8 mouse cellular contexts compared by ENCODE assay signal in the genomic region with DNA sequence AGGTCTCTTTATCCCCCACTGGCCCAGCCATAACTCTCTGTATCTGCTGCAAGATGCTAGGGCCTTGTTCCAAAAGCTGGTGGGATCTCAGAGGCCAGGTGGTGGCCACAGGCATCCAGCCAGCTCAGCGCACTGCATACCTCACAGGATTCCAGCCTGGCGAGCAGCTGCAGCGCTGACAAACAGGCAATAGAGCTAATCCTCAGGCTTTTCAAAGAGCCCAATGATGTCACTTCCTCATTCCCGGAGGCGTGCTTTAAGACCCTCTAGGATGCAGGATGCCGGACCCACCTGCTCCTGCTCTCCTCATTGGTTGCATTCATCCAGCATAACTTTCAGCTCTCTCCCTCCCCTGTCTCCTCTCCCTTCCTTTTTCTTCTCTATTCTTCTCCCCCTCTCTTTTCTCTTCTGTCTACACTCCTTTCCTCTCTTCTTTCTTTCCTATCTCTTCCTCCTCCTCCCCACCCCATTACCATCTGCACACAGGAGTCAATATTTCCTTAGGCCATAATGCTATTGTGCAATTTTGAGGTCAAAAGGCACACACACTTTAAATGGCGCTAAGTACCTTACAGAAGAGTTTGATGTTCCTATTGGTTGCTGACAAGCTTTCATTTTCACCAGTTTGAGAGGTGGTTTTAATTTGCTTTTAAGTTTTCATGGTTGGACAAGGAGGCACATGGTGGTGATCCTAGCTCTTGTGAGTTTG. TPM values are rescaled to one million over a fixed set of nuclear protein-coding genes. Genes with fewer than 3 reads are reported as not detected.
A peak's percentile ranks its signal among the peaks of the same experiment; 100 is the strongest.
DNase-seq lines count a peak whose midpoint lies in the region; ATAC-seq lines count a peak whose summit lies in the region.

No protein-coding gene starts in this region.

- H3K4me3 ChIP-seq in liver, embryonic 12.5 days: no peak overlapping the region
- no peak overlapping the region for H3K4me3 ChIP-seq in hindbrain, embryonic 14.5 days (replicated peaks; ENCODE audit: low read length)
- H3K4me3 ChIP-seq in neural tube, embryonic 14.5 days (ENCODE audit: low read depth, low read length): no peak overlapping the region

- no peaks in the 10 kb centered on the region for H3K9me3 ChIP-seq in liver, embryonic 12.5 days (replicated peaks)
- no peaks in the 10 kb centered on the region for H3K9me3 ChIP-seq in hindbrain, embryonic 14.5 days (ENCODE audit: control insufficient read depth, low read length)
- no peaks in the 10 kb centered on the region for H3K9me3 ChIP-seq in neural tube, embryonic 14.5 days (ENCODE audit: control insufficient read depth, low read length)

- no peak overlapping the region for H3K27ac ChIP-seq in liver, embryonic 12.5 days
- H3K27ac ChIP-seq in hindbrain, embryonic 14.5 days: no peak overlapping the region
- no peak overlapping the region for H3K27ac ChIP-seq in neural tube, embryonic 14.5 days (ENCODE audit: low read depth, low read length)

- no peak for ATAC-seq in liver, embryonic 12.5 days
- ATAC-seq in hindbrain, embryonic 14.5 days (ENCODE audit: low FRiP score): peak; percentile 27; the same call in 1 of the 2 replicates
- peak; percentile 34; the same call in 1 of the 2 replicates for ATAC-seq in neural tube, embryonic 14.5 days (ENCODE audit: low read depth)
- ATAC-seq in CD4-positive, CD25-positive, alpha-beta regulatory T cell, adult 4 months: no peak

- peak; percentile 43 for DNase-seq in liver
- DNase-seq in cerebellum, adult 8-10 months: peak; percentile 37
- peak; percentile 41 for DNase-seq in hindbrain, embryonic 14.5 days (ENCODE audit: low spot score)
- no peak for DNase-seq in adrenal gland, postnatal 10 days
- DNase-seq in heart, adult 18-20 months: no peak

- no peak overlapping the region for H3K4me2 ChIP-seq in liver, embryonic 12.5 days
- no peak overlapping the region for H3K4me2 ChIP-seq in hindbrain, embryonic 14.5 days (replicated peaks)
- no peak overlapping the region for H3K4me2 ChIP-seq in neural tube, embryonic 14.5 days (ENCODE audit: low read depth, low read length)

- H3K9ac ChIP-seq in liver, embryonic 12.5 days: no peak overlapping the region
- no peak overlapping the region for H3K9ac ChIP-seq in hindbrain, embryonic 14.5 days
- H3K9ac ChIP-seq in neural tube, embryonic 14.5 days (replicated peaks; ENCODE audit: low read depth, low read length): no peak overlapping the region

- WGBS in liver, embryonic 12.5 days (ENCODE audit: insufficient replicate concordance): 31% methylated on average over 7 of the region's 7 CpGs
- 51% methylated on average over 7 of the region's 7 CpGs for WGBS in hindbrain, embryonic 14.5 days
- 60% methylated on average over 7 of the region's 7 CpGs for WGBS in neural tube, embryonic 14.5 days

- H3K36me3 ChIP-seq in liver, embryonic 12.5 days: no peaks in the 10 kb centered on the region
- H3K36me3 ChIP-seq in hindbrain, embryonic 14.5 days (replicated peaks; ENCODE audit: control insufficient read depth, insufficient read depth): no peaks in the 10 kb centered on the region
- H3K36me3 ChIP-seq in neural tube, embryonic 14.5 days (ENCODE audit: control insufficient read depth, insufficient read depth, low read length): no peaks in the 10 kb centered on the region

- no peaks in the 10 kb centered on the region for H3K27me3 ChIP-seq in liver, embryonic 12.5 days (replicated peaks)
- no peaks in the 10 kb centered on the region for H3K27me3 ChIP-seq in hindbrain, embryonic 14.5 days (ENCODE audit: control insufficient read depth, insufficient read depth, low read length)
- no peaks in the 10 kb centered on the region for H3K27me3 ChIP-seq in neural tube, embryonic 14.5 days (ENCODE audit: control insufficient read depth, insufficient read depth, low read length)

- peaks cover 6% of the 10 kb centered on the region; the same call in 1 of the 2 replicates for H3K4me1 ChIP-seq in liver, embryonic 12.5 days
- no peaks in the 10 kb centered on the region for H3K4me1 ChIP-seq in hindbrain, embryonic 14.5 days (replicated peaks; ENCODE audit: control insufficient read depth, insufficient read depth, low read length)
- no peaks in the 10 kb centered on the region for H3K4me1 ChIP-seq in neural tube, embryonic 14.5 days (ENCODE audit: control insufficient read depth, insufficient read depth, low read length)

RNA-seq across cellular contexts. Expression of a gene that starts 30.6 kb away (rescaled TPM):
- 571 and 617 TPM in 2 replicates for polyA plus RNA-seq in liver, embryonic 12.5 days (2016; fragmentation: Nextera tagmentation; extraction: Ambion mirVana)
- polyA plus RNA-seq in hindbrain, embryonic 14.5 days (2014; fragmentation: Nextera tagmentation; extraction: Ambion mirVana): 5,328 and 5,854 TPM in 2 replicates
- 4,880 and 5,654 TPM in 2 replicates for polyA plus RNA-seq in neural tube, embryonic 14.5 days (2014; fragmentation: Nextera tagmentation; extraction: Ambion mirVana)
- total RNA-seq in adrenal gland, postnatal 10 days (2021): 100 to 1,000 TPM; 483 to 577 TPM
- 100 to 1,000 TPM in 1 of 2 experiments, 10 to 100 TPM in 1; 99.1 to 111 TPM for total RNA-seq in heart, adult 18-20 months (2021)
- polyA plus RNA-seq in CD4-positive, CD25-positive, alpha-beta regulatory T cell, adult 4 months (2017; shearing (Covaris generic)): 1,000 to 10,000 TPM; 3,536 to 4,629 TPM

Comparison
In these comparisons a context has a peak if more than half of its experiments do, and no peak if none do; other contexts are left out.
1. DNase-seq: peak in liver (single experiment), cerebellum, adult 8-10 months (single experiment) and hindbrain, embryonic 14.5 days (single experiment); none in adrenal gland, postnatal 10 days (single experiment) and heart, adult 18-20 months (0 of 2).
2. ATAC-seq: peak in hindbrain, embryonic 14.5 days (single experiment) and neural tube, embryonic 14.5 days (single experiment); none in liver, embryonic 12.5 days (single experiment) and CD4-positive, CD25-positive, alpha-beta regulatory T cell, adult 4 months (single experiment).